Mouse (Mus musculus): Measurements from ENCODE around the gene Tnr.

GRCm38 (mm10) chr1:159977786-159978185 lies 454.2 kb downstream of the Tnr start:
- TF ChIP-seq GATA1 (IDR thresholded peaks at IDR 0.05; ENCODE audit: borderline replicate concordance, low read length): no peak
- no peak for TF ChIP-seq FLI1 (IDR thresholded peaks at IDR 0.05; ENCODE audit: low read length)
